11 mouse cellular contexts compared by ENCODE assay signal in the genomic region with DNA sequence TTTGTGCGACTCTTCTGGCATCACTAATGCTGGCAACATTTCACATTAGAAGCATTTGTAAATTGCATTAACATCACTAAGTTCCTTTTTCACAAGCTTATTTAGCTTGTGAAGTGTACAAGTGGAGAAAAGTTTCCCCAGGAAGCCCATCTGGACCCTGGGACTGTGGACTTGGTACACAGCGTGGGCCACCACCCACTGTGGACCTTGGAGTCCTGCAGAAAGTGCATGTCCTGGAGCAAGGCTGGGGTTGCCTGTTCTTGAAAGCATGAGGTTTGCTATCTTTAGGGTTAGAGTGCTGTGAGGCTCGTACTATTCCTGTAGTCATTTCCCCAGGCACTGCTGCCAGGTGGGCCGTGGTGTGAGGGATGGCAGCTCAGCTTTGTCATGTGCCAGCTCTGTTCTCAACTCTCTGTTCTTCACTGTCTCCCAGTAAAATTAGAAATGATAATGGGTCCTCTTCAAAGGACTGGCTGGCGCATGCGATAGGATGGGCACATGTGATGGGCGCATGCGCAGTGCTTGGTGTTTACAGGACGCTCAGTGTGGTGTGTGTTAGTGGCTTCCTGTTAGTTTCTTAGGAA.
A peak's percentile ranks its signal among the peaks of the same experiment; 100 is the strongest.
DNase-seq lines count a peak whose midpoint lies in the region.
"Had no signal": no experiment of that assay in that cellular context is flagged by ENCODE, and none has a peak within 500 bp of the region (broad histone marks: within the 10 kb centered on the region; RNA-seq: fewer than 3 reads in every experiment).

No protein-coding gene starts in this region.

- peak; percentile 61 for DNase-seq in kidney, adult 9 months
- DNase-seq in kidney, postnatal 14 days, result no peak
- DNase-seq in frontal cortex, postnatal 36 days (ENCODE audit: low spot score in 2 of 2), result peak; percentile 64 to 74
- DNase-seq in layer of hippocampus, adult 8-10 months (ENCODE audit: low spot score in 2 of 2), result peak; percentile 46 to 52
- DNase-seq in right cerebral cortex, postnatal 10 days (ENCODE audit: low spot score in 2 of 2), result peak; percentile 35 to 42
- DNase-seq in adrenal gland, postnatal 14 days, result no peak
- DNase-seq in urinary bladder, postnatal 25 days (ENCODE audit: low spot score), result no peak
- DNase-seq: adrenal gland, postnatal 25 days; cerebellum, adult 11 months; embryo, embryonic 11 days; lung, postnatal 36 days had no signal

Comparison
In these comparisons a context has a peak if more than half of its experiments do, and no peak if none do; other contexts are left out.
1. DNase-seq: peak in kidney, adult 9 months (single experiment), frontal cortex, postnatal 36 days (2 of 2), layer of hippocampus, adult 8-10 months (2 of 2) and right cerebral cortex, postnatal 10 days (2 of 2); none in kidney, postnatal 14 days (single experiment), adrenal gland, postnatal 14 days (single experiment) and urinary bladder, postnatal 25 days (single experiment).